Mouse (Mus musculus) bone marrow, adult 2 months (tissue): ENCODE results near the gene Sema4a. TPM values are rescaled to one million over a fixed set of nuclear protein-coding genes. Genes with fewer than 3 reads are reported as not detected.
"Not testable (repeated sequence)": the region's sequence is repeated elsewhere in the genome, so short reads cannot be mapped to it uniquely, and the experiment has no call there.

Experiments
- H3K27ac ChIP-seq: fragments of 200-500 bp; 2 replicates; pipeline ENCODE4 v1.5.1; 2012; ENCODE audit warnings: low read depth, mild to moderate bottlenecking, control low read depth, inconsistent platforms, low read length; ENCODE audit not compliant: control insufficient read depth, poor library complexity, insufficient read depth
- H3K4me1 ChIP-seq: fragments of 200-500 bp; 2 replicates; pipeline ENCODE4 v1.6.1; 2011; ENCODE audit warnings: low read length; ENCODE audit not compliant: control insufficient read depth, insufficient read depth
- H3K4me3 ChIP-seq: fragments of 200-500 bp; replicated peaks from 2 replicates; pipeline ENCODE3; 2011; ENCODE audit warnings: mild to moderate bottlenecking, low read depth, low read length, control low read depth; ENCODE audit not compliant: control insufficient read depth
- CTCF ChIP-seq: fragments of 200-500 bp; IDR thresholded peaks from 2 replicates; pipeline ENCODE4 v1.5.1; 2011; ENCODE audit warnings: low read length, control low read depth; ENCODE audit not compliant: control insufficient read depth, insufficient read depth
- POLR2A ChIP-seq: fragments of 200-500 bp; IDR thresholded peaks from 2 replicates; pipeline ENCODE4 v1.6.1; 2011; ENCODE audit warnings: low read depth, mild to moderate bottlenecking, control low read depth, low read length, borderline replicate concordance; ENCODE audit not compliant: control insufficient read depth
- WGBS: fragments of 180-500 bp; shearing (Covaris S2); methylation state at CpG from one replicate; pipeline ENCODE4 v1.1.7; 2018; 5-methylcytosine and 5-hydroxymethylcytosine counted together
- polyA plus RNA-seq: library from polyadenylated mRNA; stranded (reverse); fragments of >200 nt; gene quantifications from 2 replicates; pipeline ENCODE4 v1.2.4, GENCODE M21; 2011; ENCODE audit warnings: low replicate concordance; ENCODE audit not compliant: missing spikeins, insufficient read depth, insufficient read length

The Sema4a gene
- polyA plus RNA-seq, 1 experiment: 131 TPM

DNA sequence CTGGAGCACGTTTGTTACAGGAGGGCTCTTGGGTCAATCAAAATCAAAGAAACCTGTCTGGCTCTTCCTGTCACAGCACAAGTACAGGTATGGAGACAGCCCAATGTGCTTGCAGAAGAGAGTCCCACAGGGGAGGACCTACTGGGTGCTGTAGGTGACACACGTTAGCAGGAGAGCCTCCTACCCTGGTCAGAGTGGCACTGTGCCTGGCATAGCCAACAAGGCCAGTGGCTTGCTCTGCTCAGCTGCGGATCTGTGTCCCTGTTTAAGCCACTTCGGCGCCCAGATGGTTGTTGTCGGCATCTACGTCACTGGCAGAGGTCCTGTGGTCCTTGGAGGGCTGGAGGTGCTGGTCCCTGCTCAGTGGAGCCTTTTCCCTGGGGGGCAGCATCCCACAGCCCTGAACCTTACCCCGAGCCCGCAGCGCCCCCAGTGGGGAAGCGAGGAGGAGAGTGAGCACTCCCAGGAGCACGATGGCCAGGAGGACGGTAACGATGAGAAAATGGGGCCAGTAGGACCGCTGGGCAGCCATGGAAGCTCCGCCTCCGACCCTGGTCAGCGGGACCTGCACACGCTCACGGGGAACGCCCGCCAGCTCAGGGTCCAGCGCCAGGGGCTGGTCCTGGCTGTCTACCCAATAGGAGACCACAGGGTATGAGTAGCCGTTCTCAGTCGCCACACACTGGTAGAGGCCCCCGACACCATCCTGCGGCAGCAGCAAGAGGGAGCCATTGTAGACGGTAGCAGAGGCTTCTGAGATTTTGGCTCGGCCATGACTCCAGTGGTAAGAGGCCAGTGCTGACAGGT lies 24.4 kb downstream of the Sema4a start:
- peaks cover 5% of the 10 kb centered on the region for H3K4me1 ChIP-seq
- 25% methylated on average over 29 of the region's 29 CpGs for WGBS
- H3K4me3 ChIP-seq: no peak overlapping the region
- H3K27ac ChIP-seq: no peak overlapping the region
- TF ChIP-seq CTCF (peak; percentile 47; the same call in 1 of the 2 replicates), POLR2A (no peak)

DNA sequence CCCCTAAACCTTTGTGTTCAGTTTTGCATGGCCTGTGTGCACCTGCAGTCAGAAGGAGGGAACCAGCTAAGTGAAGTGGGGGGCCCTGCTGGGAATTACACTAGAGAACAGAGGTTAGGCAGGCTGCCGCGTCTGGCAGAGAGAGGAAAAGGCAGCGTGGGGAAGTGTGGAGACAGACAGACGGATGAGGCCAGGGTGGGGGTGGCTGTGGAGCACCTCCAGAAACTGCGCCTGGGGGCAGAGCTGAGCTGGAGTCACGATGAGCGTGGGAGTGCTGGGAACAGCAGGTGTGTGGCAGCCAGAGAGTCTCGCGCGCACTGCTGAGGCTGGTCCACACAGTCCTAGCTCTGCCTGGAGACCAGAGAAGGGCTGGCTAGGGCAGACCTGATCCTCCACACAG lies 25.5 kb downstream of the Sema4a start:
- no peak for TF ChIP-seq POLR2A
- TF ChIP-seq CTCF: no peak
- H3K27ac ChIP-seq: no peak overlapping the region
- no peak overlapping the region for H3K4me3 ChIP-seq
- WGBS: 63% methylated on average over 10 of the region's 10 CpGs
- H3K4me1 ChIP-seq: peaks cover under 1% of the 10 kb centered on the region; the same call in 1 of the 2 replicates

DNA sequence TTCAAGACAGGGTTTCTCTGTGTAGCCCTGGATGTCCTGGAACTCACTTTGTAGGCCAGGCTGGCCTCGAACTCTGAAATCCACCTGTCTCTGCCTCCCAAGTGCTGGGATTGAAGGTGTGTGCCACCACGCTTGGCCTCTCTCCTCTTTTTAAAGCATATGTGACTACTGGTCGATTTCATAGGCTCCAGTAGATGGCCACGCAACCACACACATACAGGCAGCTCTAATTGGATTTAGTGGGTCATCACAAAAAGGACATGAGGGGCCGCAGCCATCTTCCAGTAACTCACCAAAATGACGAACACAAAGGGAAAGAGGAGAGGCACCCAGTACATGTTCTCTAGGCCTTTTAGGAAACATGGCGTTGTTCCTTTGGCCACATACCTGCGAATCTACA lies 32.3 kb downstream of the Sema4a start:
- not testable (repeated sequence) for H3K4me1 ChIP-seq, H3K4me3 ChIP-seq, H3K27ac ChIP-seq
- 77% methylated on average over 8 of the region's 8 CpGs for WGBS

DNA sequence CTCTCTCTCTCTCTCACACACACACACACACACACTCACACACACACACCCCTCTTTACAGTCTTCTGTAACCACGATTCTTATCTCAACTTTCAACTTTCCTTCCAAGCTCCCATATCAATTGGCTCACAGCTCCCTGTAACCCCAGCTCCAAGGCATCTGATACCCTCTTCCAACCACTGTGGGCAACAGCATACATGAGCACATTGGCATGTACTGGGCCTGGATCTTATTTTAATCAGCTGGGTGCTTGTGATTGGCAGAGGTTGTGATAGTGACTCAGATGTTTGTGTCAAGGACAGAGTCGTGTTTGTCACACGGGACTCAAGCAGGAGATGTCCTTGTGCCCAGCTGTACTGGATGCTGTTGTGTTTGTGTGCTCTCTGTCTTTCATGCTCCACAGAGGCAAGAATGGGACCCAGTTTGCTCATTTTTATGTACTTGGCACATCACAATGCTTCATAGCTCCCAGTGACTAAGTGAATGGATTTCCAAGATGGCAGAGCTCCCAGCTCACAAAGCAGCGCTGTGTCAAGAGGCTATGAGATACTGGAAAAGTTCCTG lies 33.6 kb downstream of the Sema4a start:
- no peak overlapping the region for H3K27ac ChIP-seq
- WGBS: 47% methylated on average over 4 of the region's 4 CpGs
- no peak overlapping the region for H3K4me3 ChIP-seq
- TF ChIP-seq POLR2A (no peak), CTCF (no peak)
- no peaks in the 10 kb centered on the region; the same call in 1 of the 2 replicates for H3K4me1 ChIP-seq

DNA sequence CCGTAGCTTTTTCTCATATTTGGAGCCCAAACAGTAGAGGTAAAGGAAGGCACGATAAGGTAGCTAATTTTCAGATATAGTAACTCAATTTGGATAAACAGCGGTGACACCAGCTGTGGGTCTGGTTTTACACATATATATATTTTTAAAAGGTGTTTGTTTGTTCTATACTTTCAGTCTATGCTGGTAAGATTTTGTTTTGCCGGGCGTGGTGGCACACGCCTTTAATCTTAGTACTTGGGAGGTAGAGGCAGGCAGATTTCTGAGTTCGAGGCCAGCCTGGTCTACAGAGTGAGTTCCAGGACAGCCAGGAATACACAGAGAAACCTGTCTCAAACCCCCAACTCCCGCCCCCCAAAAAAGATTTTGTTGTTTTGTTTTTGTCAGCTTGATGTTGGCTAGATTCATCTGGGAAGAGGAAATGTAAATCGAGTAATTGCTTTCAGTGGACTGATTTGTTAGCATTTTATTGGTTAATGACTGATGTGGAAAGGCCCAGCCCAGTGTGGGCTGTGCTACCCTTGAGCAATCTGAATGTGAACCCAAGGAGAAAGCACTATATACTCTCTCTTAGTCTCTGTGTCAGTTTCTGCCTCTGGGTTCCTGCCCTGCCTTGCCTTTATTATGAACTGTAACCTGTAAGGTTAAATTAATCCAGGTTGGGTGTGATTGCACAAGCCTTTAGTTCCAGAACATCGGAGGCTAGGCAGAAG lies 35.1 kb downstream of the Sema4a start:
- TF ChIP-seq POLR2A (no peak), CTCF (no peak)
- H3K27ac ChIP-seq: no peak overlapping the region
- 72% methylated on average over 10 of the region's 10 CpGs for WGBS
- H3K4me3 ChIP-seq: no peak overlapping the region
- H3K4me1 ChIP-seq: peaks cover 5% of the 10 kb centered on the region

DNA sequence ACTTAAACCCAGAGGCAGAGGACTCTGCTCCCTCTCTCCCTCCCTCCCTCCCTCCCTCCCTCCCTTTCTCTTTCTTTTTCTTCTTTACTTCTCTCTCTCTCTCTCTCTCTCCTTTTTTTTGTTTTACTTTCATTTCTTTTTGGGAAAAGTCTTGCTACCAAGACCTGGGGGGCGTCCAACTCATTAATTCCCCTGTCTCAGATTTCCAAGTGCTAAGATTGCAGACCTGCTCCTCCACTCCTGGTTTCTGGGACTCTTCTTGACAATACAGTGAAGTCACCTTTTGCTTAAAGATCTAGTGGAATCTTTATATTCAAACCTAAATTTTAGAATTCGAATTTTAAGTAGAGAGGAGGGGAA lies 35.7 kb downstream of the Sema4a start:
- Histone ChIP-seq H3K4me1 (peaks cover 5% of the 10 kb centered on the region), H3K4me3 (peak overlapping the region; percentile 66), H3K27ac (no peak overlapping the region)
- WGBS: 22% methylated on average over 2 of the region's 2 CpGs
- TF ChIP-seq CTCF (no peak), POLR2A (no peak)

DNA sequence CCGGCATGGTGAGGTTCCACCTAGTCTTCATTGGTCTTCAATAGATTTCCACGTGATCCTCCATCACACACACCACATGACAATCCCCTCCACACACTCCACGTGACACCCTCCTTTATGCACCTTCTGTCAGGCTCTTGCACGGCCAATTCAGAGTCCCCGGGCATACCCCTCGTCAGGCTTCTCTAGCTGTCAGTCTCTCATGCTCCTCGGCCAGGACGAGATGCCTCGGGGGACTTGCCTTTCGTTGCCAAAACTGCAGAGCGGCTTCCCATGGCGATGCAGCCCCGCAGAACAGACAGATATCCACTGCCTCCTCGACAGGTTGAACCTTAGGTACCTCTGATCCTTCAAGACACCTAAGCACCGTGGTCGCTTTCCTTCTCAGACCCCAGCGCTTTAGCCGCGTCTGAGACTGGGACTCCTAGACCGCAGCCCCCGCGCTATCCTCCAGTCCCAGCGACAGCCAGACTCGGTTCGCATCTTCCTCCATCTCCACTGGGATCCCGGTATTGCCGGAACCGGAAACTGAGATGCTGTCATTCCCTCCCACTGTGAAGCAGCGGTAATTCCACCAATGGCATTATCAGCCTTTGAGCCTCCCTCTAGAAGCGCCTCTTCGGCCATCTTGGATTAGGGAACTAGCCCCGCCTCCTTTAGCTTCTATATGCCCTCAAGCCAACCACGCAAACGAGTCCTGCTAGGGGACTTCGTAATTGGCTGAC lies 36.2 kb downstream of the Sema4a start, which contains the start of gene Slc25a44:
TSS of gene Slc25a44 (minus strand) at position 535 of the 725 bp plus-strand sequence.
- peak within 1 kb of the TSS; percentile 45 for H3K27ac ChIP-seq
- peak; percentile 66; the same call in 1 of the 2 replicates for TF ChIP-seq POLR2A
- no peak for TF ChIP-seq CTCF

DNA sequence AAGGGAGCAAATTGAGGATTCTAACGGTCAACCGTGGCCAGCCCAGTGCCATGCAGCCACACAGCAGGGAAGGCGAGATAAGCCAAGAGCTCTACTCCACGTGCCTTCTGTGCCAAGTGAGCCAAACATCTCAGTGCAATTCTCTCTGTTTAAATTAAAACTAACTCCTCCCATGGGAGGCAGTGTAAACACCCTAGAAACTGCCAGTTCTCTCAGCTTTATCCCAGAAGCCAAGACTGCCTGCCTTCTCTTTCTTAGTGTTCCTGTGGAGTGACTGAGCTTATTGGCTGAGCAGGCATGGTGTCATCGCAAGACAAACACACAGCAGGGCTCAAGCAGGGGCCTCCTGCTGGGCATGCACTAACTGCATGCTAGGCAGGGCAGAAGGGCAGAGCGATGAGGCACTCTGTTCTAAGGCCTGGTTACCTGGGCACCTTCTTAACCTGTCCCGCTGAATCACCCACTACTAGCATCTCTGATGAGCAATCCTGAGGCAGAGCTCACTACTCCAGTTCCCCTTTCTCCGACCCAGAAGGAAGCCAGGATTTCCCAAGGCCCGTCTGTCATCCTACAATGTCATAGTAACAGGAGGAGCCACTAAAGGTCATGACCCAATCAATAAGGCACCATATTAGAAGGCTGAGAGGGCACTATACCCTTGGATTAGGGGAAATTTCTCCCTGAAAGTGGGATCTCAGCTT lies 38.8 kb downstream of the Sema4a start:
- H3K4me1 ChIP-seq: peaks cover 5% of the 10 kb centered on the region

More for the DNA sequence above, 36.2 kb downstream of the Sema4a start, which contains the start of gene Slc25a44:
- Histone ChIP-seq H3K4me1 (peaks cover 5% of the 10 kb centered on the region), H3K4me3 (peak within 1 kb of the TSS; percentile 66)
- under 1% methylated on average over 35 of the region's 35 CpGs for WGBS

More for the DNA sequence above, 38.8 kb downstream of the Sema4a start:
- TF ChIP-seq POLR2A (no peak), CTCF (0 out of 2 replicates have a peak, but pooled peaks have one; percentile 13)
- H3K27ac ChIP-seq: peak overlapping the region; percentile 95
- H3K4me3 ChIP-seq: no peak overlapping the region
- WGBS: 53% methylated on average over 9 of the region's 9 CpGs
